Mouse (Mus musculus) adrenal gland, postnatal 25 days (tissue): Measurements from ENCODE around the gene Gdnf. TPM values are rescaled to one million over a fixed set of nuclear protein-coding genes. Genes with fewer than 3 reads are reported as not detected.

ENCODE experiments used
- DNase-seq: peaks from one replicate; pipeline ENCODE4 v3.0.0; 2021; ENCODE audit warnings: mixed read lengths
- total RNA-seq: library from RNA; stranded (reverse); gene quantifications from 2 replicates; pipeline ENCODE4 v1.2.3, GENCODE M21; 2021

The Gdnf gene
- total RNA-seq, 1 experiment from 2014 or later, result not detected

DNA sequence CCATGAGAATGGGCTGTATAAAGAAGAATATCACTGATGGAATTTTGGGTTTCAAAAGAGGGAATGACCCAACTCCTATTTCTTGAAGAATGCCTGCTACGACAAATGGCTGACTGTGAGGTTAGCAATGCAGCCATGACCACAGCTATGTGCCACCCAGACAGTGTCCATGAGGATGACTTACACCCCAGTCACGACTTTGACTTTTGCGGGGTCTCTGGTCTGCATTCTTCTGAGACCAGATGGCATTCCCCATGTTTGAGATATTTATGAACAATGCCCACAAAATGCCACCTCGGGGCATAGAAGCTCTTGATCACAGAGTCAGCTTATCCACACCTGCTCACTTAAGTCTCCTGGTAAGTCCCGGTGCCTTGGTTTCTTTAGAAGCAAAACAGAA is 52.2 kb downstream of the Gdnf start:
- DNase-seq, result no peak

- DNase-seq, result no peak
Observed at GRCm38 (mm10) chr15:7863328-7863727, 52.7 kb downstream of the Gdnf start.

GRCm38 (mm10) chr15:7865305-7865704 is 54.7 kb downstream of the Gdnf start:
- no peak for DNase-seq

GRCm38 (mm10) chr15:7872473-7872872 is 61.8 kb downstream of the Gdnf start:
- DNase-seq, result no peak

GRCm38 (mm10) chr15:7875879-7876278 is 65.2 kb downstream of the Gdnf start:
- DNase-seq, result no peak

DNA sequence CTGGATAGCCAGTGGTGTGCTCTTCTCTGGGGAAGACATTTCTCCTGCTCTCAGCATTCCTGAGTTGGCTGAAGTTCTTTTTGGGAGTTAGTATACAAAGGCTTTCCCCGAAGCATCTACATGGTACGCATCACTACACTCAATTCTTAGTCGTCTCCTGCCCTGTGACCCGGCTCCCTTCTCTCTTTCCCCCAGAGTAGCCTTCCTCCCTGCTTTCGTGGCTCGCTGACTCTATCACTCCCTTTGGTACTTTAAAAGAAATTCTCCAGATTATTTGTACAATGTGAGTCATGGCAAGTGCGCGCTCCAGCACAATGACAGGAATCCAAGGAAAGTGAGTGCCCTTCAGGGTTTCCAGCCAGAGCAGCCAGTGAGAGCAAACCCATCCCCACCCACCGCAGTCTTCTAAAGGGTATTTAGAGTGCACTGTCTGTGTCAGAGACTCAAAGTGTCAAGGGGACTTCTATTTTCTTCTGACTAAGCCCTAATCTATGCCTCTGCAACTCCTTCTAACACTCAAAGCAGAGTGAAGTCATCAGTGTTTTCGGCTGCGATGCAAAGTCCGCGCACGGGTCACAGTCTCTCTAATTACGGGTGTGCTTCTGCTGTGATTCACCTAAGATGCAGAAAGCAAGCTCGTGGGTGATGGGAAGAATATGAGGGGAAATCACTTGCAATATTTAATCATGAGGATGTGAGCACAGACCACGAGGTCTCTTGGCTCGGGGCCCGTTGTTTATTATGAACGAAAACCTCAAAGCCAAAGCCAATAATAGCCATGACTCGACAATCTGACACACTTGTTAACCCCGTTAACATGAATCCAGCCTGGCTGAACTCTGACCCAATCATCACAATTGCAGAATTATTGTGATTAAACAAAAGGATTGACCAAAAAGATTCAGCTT is 67.2 kb downstream of the Gdnf start:
- peak; percentile 2 for DNase-seq

GRCm38 (mm10) chr15:7878861-7879260 is 68.2 kb downstream of the Gdnf start:
- no peak for DNase-seq

DNA sequence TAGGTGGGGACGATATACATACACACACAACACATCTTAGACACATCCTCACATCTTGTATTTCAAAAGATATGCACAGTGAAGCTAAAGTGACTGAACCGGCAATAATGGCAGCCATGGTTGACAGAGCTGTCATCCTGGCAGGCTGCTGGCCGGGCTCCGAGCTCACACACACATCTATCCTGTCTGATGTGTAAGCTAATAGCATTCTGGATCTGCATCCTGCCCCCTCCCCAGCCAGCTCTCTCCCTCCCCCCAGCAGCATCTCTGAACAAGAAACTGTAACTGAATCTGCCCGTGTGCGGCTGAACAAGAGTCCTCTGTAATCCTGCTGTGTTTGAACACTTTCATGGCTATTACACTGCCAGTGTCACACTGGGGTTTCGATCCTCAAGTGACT is 69.3 kb downstream of the Gdnf start:
- no peak for DNase-seq

GRCm38 (mm10) chr15:7884181-7884580 is 73.5 kb downstream of the Gdnf start:
- DNase-seq, result no peak

DNA sequence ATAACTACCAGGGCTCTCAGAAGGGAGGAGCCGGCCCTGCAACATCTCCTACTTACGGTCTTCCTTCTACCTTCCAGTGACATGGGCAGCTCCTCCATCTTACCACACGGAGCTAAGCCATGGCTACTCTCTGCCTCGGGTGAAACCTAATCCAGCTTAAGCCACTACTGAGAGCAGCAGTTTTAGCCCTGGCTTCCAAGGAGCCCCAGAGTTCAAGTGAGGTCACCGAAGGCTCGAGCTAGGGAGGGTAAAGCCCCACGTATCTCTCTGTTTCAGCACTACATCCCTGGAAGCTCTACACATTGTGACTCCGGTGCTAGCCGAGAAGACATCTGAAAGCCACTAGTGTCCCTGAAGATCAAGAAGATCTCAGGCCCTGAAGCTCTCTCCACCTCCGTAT is 74.5 kb downstream of the Gdnf start:
- DNase-seq, result no peak

DNA sequence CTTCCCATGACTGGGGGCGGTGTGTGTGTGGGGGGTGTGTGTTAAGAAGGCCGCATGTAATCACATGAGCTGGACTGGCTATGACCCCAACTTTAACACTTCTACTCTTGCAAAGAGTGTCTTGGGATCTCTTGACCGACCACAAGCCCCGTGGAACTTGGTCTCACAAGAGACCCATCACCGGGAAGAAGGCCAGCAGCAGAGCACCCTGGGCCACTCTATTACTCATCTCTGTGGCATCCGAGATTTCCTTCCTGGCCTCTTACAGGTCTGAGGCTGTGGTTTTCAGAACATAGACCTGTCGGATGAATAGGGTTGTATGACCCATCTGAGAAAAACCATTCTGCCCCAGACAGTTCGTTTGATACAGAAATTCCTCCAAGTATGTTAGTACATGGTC is 75.9 kb downstream of the Gdnf start:
- DNase-seq, result no peak
